Comparison of ENCODE assay signal across 8 mouse cellular contexts in the genomic region with DNA sequence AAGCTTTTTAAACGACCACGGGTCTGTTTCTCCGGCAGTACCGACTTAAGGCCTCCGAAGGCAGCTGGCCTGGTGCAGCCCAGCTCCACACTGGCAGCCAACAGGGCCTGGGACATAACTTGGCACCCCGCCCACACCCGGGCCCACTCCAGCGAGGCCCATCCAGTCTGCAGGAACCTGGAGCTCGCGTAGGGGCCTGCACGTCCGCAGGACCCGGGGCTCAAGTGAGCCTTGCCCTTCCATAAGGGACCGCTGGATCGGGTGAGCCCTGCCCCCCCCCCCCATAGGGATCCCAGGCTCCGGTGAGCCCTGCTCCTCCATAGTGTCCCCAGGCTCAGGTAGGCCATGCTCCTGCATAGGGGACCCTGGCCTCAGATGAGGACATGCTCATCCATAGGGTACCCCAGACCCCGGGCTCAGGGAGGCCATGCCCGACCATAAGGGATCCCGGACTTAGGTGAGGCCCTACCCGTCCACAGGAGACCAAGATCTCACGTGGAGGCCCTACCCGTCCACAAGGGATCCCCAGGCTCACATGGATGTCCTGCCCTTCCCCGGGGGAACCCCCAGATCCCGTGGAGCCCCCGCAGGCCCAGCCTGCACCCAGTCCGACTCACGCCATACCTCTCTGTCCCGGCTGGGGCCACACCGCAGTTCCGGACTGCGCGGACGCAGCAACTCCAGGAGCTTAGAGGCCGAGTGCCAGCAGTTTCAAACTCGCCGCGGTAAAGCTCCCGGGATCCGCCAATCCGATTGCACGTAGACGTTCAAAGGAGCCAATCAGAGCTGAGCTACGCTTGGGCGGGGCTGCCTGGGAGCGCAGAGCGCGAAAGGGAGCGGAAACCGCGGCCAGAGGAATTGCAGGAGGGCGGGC. TPM values are rescaled to one million over a fixed set of nuclear protein-coding genes. Genes with fewer than 3 reads are reported as not detected.
A peak's percentile ranks its signal among the peaks of the same experiment; 100 is the strongest.
DNase-seq lines count a peak whose midpoint lies in the region; ATAC-seq and TF ChIP-seq lines count a peak whose summit lies in the region.

Gene Cdk1 (minus strand): TSS at position 727 of the 874 bp plus-strand sequence.

- H3K27me3 ChIP-seq in MEL (ENCODE audit: control insufficient read depth in 1 of 2, insufficient read depth in 2 of 2, low read length in 2 of 2) = no peaks in the 10 kb centered on the region; a peak in 1 of 4 replicates
- H3K27me3 ChIP-seq in cerebellum, adult 2 months (ENCODE audit: control insufficient read depth, insufficient read depth, low read length) = no peaks in the 10 kb centered on the region
- no peaks in the 10 kb centered on the region for H3K27me3 ChIP-seq in lung, embryonic 16.5 days (ENCODE audit: control insufficient read depth, insufficient read depth, low read depth, low read length)

- H3K4me3 ChIP-seq in MEL (ENCODE audit: control insufficient read depth in 1 of 2, insufficient read depth in 1 of 2, low read depth in 2 of 2, low read length in 2 of 2) = peak within 1 kb of the TSS; percentile 66 to 95
- peak within 1 kb of the TSS; percentile 55 for H3K4me3 ChIP-seq in cerebellum, adult 2 months (replicated peaks; ENCODE audit: insufficient read depth, low read depth, low read length)
- H3K4me3 ChIP-seq in lung, embryonic 16.5 days (ENCODE audit: low read length) = peak within 1 kb of the TSS; percentile 92

- H3K36me3 ChIP-seq in MEL (ENCODE audit: control insufficient read depth in 1 of 2, insufficient read depth in 2 of 2, low read length in 2 of 2) = peaks cover 8 to 24% of the 10 kb centered on the region in 2 experiments
- H3K36me3 ChIP-seq in lung, embryonic 16.5 days (ENCODE audit: control insufficient read depth, insufficient read depth, low read length) = peaks cover 25% of the 10 kb centered on the region

- peak; percentile 98 for DNase-seq in MEL (ENCODE audit: low read depth, low spot score)
- DNase-seq in cerebellum, adult 2 months = peak; percentile 94
- DNase-seq in forelimb bud, embryonic 11.5 days (ENCODE audit: low read depth, low spot score) = peak; percentile 99
- DNase-seq in layer of hippocampus, adult 9-10 months (ENCODE audit: low spot score) = peak; percentile 80
- DNase-seq in ovary, postnatal 10 days (ENCODE audit: low spot score) = peak; percentile 96
- peak; percentile 89 to 92 for DNase-seq in thymus, postnatal 10 days (ENCODE audit: low spot score in 2 of 2)

- TF ChIP-seq EP300 in MEL (IDR thresholded peaks at IDR 0.05; ENCODE audit: low read depth in 1 of 2, low read length in 2 of 2) = no peak

- peak; percentile 84 to 95 for TF ChIP-seq POLR2A in MEL (IDR thresholded peaks at IDR 0.05; ENCODE audit: control insufficient read depth in 1 of 2, insufficient read depth in 1 of 2, low read depth in 1 of 2, low read length in 2 of 2, poor library complexity in 1 of 2)
- no peak for TF ChIP-seq POLR2A in cerebellum, adult 2 months (IDR thresholded peaks at IDR 0.05; ENCODE audit: borderline replicate concordance, insufficient read depth, low read length)

- ATAC-seq in hematopoietic stem cell, adult 5-6 weeks (replicated peaks in 1 of 2; ENCODE audit: insufficient read depth in 1 of 2, low FRiP score in 2 of 2, low TSS enrichment in 1 of 2, low read depth in 1 of 2, poor library complexity in 2 of 2, severe bottlenecking in 2 of 2) = peak; percentile 95
- ATAC-seq in lung, embryonic 16.5 days (ENCODE audit: low read depth) = peak; percentile 96

- H3K9ac ChIP-seq in MEL (ENCODE audit: control insufficient read depth, low read depth, low read length, poor library complexity, severe bottlenecking) = peak within 1 kb of the TSS; percentile 99
- H3K9ac ChIP-seq in lung, embryonic 16.5 days (ENCODE audit: low read length) = peak within 1 kb of the TSS; percentile 96

- under 1% methylated on average over 51 of the region's 51 CpGs for WGBS in cerebellum, adult 2 months
- under 1% methylated on average over 51 of the region's 51 CpGs for WGBS in lung, embryonic 16.5 days

- H3K4me2 ChIP-seq in lung, embryonic 16.5 days (ENCODE audit: low read depth, low read length) = peak within 1 kb of the TSS; percentile 73

- peaks cover 0 to 13% of the 10 kb centered on the region in 2 experiments; a peak in 2 of 4 replicates for H3K4me1 ChIP-seq in MEL (ENCODE audit: control insufficient read depth in 1 of 2, insufficient read depth in 2 of 2, low read length in 2 of 2)
- H3K4me1 ChIP-seq in cerebellum, adult 2 months (ENCODE audit: control insufficient read depth, insufficient read depth, low read length) = no peaks in the 10 kb centered on the region
- H3K4me1 ChIP-seq in lung, embryonic 16.5 days (replicated peaks; ENCODE audit: control insufficient read depth, insufficient read depth, low read length) = peaks cover 32% of the 10 kb centered on the region

- H3K79me2 ChIP-seq in MEL (ENCODE audit: control insufficient read depth, insufficient read depth, low read length, poor library complexity) = peaks cover 51% of the 10 kb centered on the region

- no peak for TF ChIP-seq RAD21 in MEL (IDR thresholded peaks at IDR 0.05; ENCODE audit: low read depth, low read length)

- no peak for TF ChIP-seq CTCF in MEL (IDR thresholded peaks at IDR 0.05 in 2 of 3, conservative IDR thresholded peaks at IDR 0.05 in 1 of 3; ENCODE audit: control insufficient read depth in 1 of 3, insufficient read depth in 1 of 3, low read depth in 2 of 3, low read length in 3 of 3, poor library complexity in 1 of 3, severe bottlenecking in 1 of 3)
- no peak for TF ChIP-seq CTCF in cerebellum, adult 2 months (IDR thresholded peaks at IDR 0.05; ENCODE audit: borderline replicate concordance, insufficient read depth, low read depth, low read length)

- no peaks in the 10 kb centered on the region for H3K9me3 ChIP-seq in MEL (replicated peaks; ENCODE audit: insufficient read depth, low read length)
- no peaks in the 10 kb centered on the region for H3K9me3 ChIP-seq in lung, embryonic 16.5 days (ENCODE audit: control insufficient read depth, low read length)

- H3K27ac ChIP-seq in MEL (ENCODE audit: control insufficient read depth, low read depth, low read length) = peak within 1 kb of the TSS; percentile 74
- no peak within 1 kb of the TSS for H3K27ac ChIP-seq in cerebellum, adult 2 months (ENCODE audit: insufficient read depth, low read length)
- H3K27ac ChIP-seq in lung, embryonic 16.5 days (ENCODE audit: low read length) = peak within 1 kb of the TSS; percentile 94

TF ChIP-seq in MEL, 35 proteins besides CTCF, POLR2A, EP300 and RAD21:
- no peak for TF ChIP-seq RCOR1 (IDR thresholded peaks at IDR 0.05; ENCODE audit: low read depth, low read length)
- TF ChIP-seq UBTF (IDR thresholded peaks at IDR 0.05; ENCODE audit: borderline replicate concordance, insufficient read depth, low read depth, low read length) = no peak
- TF ChIP-seq HCFC1 (IDR thresholded peaks at IDR 0.05; ENCODE audit: low read depth, low read length) = 0 out of 2 replicates have a peak, but pooled peaks have one; percentile 65
- no peak for TF ChIP-seq TCF12 (IDR thresholded peaks at IDR 0.05; ENCODE audit: low read depth, low read length)
- TF ChIP-seq POLR2AphosphoS2 (IDR thresholded peaks at IDR 0.05; ENCODE audit: low read length) = peak; percentile 92
- TF ChIP-seq MEF2A (IDR thresholded peaks at IDR 0.05; ENCODE audit: extremely low read depth, insufficient replicate concordance, low read depth, low read length, poor library complexity, severe bottlenecking) = no peak
- TF ChIP-seq GABPA (IDR thresholded peaks at IDR 0.05; ENCODE audit: low read depth, low read length) = no peak
- 0 out of 2 replicates have a peak, but pooled peaks have one; percentile 50 for TF ChIP-seq CHD1 (IDR thresholded peaks at IDR 0.05; ENCODE audit: low read depth, low read length)
- peak; percentile 83 for TF ChIP-seq SIN3A (IDR thresholded peaks at IDR 0.05; ENCODE audit: low read length)
- TF ChIP-seq ELF1 (IDR thresholded peaks at IDR 0.05; ENCODE audit: low read depth, low read length) = peak; percentile 45; the same call in 1 of the 2 replicates
- peak; percentile 69; the same call in 1 of the 2 replicates for TF ChIP-seq MAX (IDR thresholded peaks at IDR 0.05; ENCODE audit: low read length)
- peak; percentile 43; the same call in 1 of the 2 replicates for TF ChIP-seq MYC (IDR thresholded peaks at IDR 0.05; ENCODE audit: low read depth, low read length)
- TF ChIP-seq NELFE (IDR thresholded peaks at IDR 0.05; ENCODE audit: low read depth, low read length) = peak; percentile 97
- TF ChIP-seq SMC3 (IDR thresholded peaks at IDR 0.05; ENCODE audit: low read depth, low read length) = no peak
- no peak for TF ChIP-seq CHD2 (IDR thresholded peaks at IDR 0.05; ENCODE audit: low read length)
- TF ChIP-seq MXI1 (IDR thresholded peaks at IDR 0.05; ENCODE audit: low read depth, low read length) = peak; percentile 84
- no peak for TF ChIP-seq MYB (IDR thresholded peaks at IDR 0.05; ENCODE audit: low read depth, low read length)
- TF ChIP-seq E2F4 (IDR thresholded peaks at IDR 0.05; ENCODE audit: borderline replicate concordance, low read depth, low read length) = peak; percentile 99
- TF ChIP-seq ZMIZ1 (IDR thresholded peaks at IDR 0.05; ENCODE audit: low read depth, low read length) = peak; percentile 95

RNA-seq across cellular contexts. Expression of gene Cdk1, which starts in this region (rescaled TPM):
- 311 and 333 TPM in 2 replicates for total RNA-seq in MEL (2012; rRNA removed)
- 100 to 1,000 TPM; 223 to 562 TPM for polyA plus RNA-seq in MEL (2012; ENCODE audit: insufficient read depth in 1 of 2, insufficient read length in 2 of 2, low read depth in 1 of 2, low replicate concordance in 2 of 2, missing spikeins in 1 of 2)
- 1.6 and 1.9 TPM in 2 replicates for polyA plus RNA-seq in cerebellum, adult 2 months (2012; rRNA removed)
- total RNA-seq in hematopoietic stem cell, adult 5-6 weeks (2017) = 145 and 166 TPM in 2 replicates
- 561 and 586 TPM in 2 replicates for polyA plus RNA-seq in lung, embryonic 16.5 days (2015; fragmentation: Nextera tagmentation; extraction: Ambion mirVana)

Comparison
In these comparisons a context has a peak if more than half of its experiments do, and no peak if none do; other contexts are left out.
1. RNA of gene Cdk1 (polyA plus RNA-seq): 223 to 562 TPM in MEL and 561 to 586 TPM in lung, embryonic 16.5 days; 1.6 to 1.9 TPM in cerebellum, adult 2 months; every median in the first group is over 10 times any median in the second.
2. Peak in every context shown above with its lines, with median percentiles within 50 percentile points of each other: DNase-seq and H3K4me3 ChIP-seq.